Comparison of ENCODE assay signal across 8 mouse cellular contexts in genomic region chr1:119052631-119053177, GRCm38 (mm10). TPM values are rescaled to one million over a fixed set of nuclear protein-coding genes. Genes with fewer than 3 reads are reported as not detected.
DNase-seq lines count a peak whose midpoint lies in the region; ATAC-seq and TF ChIP-seq lines count a peak whose summit lies in the region.

No protein-coding gene starts in this region.

- 0 out of 2 replicates have a peak, but pooled peaks cover 12% of the 10 kb centered on the region for H3K27me3 ChIP-seq in hindbrain, postnatal 0 days (ENCODE audit: insufficient read depth, low read length)
- H3K27me3 ChIP-seq in midbrain, embryonic 15.5 days (replicated peaks) = peaks cover 36% of the 10 kb centered on the region

- WGBS in hindbrain, postnatal 0 days = under 1% methylated on average over 33 of the region's 33 CpGs
- WGBS in midbrain, embryonic 15.5 days = under 1% methylated on average over 33 of the region's 33 CpGs

- TF ChIP-seq CTCF in hindbrain, postnatal 0 days (IDR thresholded peaks at IDR 0.05; ENCODE audit: low read depth) = peak; percentile 15; the same call in 1 of the 2 replicates

- H3K9me3 ChIP-seq in hindbrain, postnatal 0 days (ENCODE audit: low read length) = no peaks in the 10 kb centered on the region
- H3K9me3 ChIP-seq in midbrain, embryonic 15.5 days = no peaks in the 10 kb centered on the region

- peak overlapping the region; percentile 57 for H3K9ac ChIP-seq in hindbrain, postnatal 0 days (replicated peaks; ENCODE audit: low read length)
- H3K9ac ChIP-seq in midbrain, embryonic 15.5 days = peak overlapping the region; percentile 36; the same call in 1 of the 2 replicates

- DNase-seq in cerebellum, postnatal 10 days = peak; percentile 44 to 53
- DNase-seq in cerebellum, adult 9-11 months = no peak
- DNase-seq in urinary bladder, postnatal 14 days (ENCODE audit: low spot score) = peak; percentile 24
- no peak for DNase-seq in urinary bladder, postnatal 10 days (ENCODE audit: low spot score)
- peak; percentile 31 for DNase-seq in hindbrain, postnatal 0 days (ENCODE audit: low spot score)
- no peak for DNase-seq in B cell, adult 2 months

- H3K4me2 ChIP-seq in hindbrain, postnatal 0 days (ENCODE audit: low read depth, low read length) = peak overlapping the region; percentile 91
- peak overlapping the region; percentile 98 for H3K4me2 ChIP-seq in midbrain, embryonic 15.5 days

- 0 out of 2 replicates have a peak, but pooled peaks have one; percentile 18 for ATAC-seq in hindbrain, postnatal 0 days
- ATAC-seq in midbrain, embryonic 15.5 days (replicated peaks) = no peak
- ATAC-seq in erythroid progenitor cell, adult 5-6 weeks (replicated peaks; ENCODE audit: low FRiP score, poor library complexity, severe bottlenecking) = no peak

- no peaks in the 10 kb centered on the region for H3K36me3 ChIP-seq in hindbrain, postnatal 0 days (ENCODE audit: insufficient read depth, low read length)
- no peaks in the 10 kb centered on the region for H3K36me3 ChIP-seq in midbrain, embryonic 15.5 days (replicated peaks)

- peak overlapping the region; percentile 71 for H3K27ac ChIP-seq in hindbrain, postnatal 0 days
- H3K27ac ChIP-seq in midbrain, embryonic 15.5 days = peak overlapping the region; percentile 77

- peaks cover 16% of the 10 kb centered on the region for H3K4me1 ChIP-seq in hindbrain, postnatal 0 days (ENCODE audit: insufficient read depth, low read length)
- H3K4me1 ChIP-seq in midbrain, embryonic 15.5 days = peaks cover 54% of the 10 kb centered on the region

- peak overlapping the region; percentile 39 for H3K4me3 ChIP-seq in hindbrain, postnatal 0 days (ENCODE audit: low read length)
- peak overlapping the region; percentile 44 for H3K4me3 ChIP-seq in midbrain, embryonic 15.5 days

RNA-seq across cellular contexts. Expression of gene Gli2, which starts 0.7 kb away (rescaled TPM):
- total RNA-seq in hindbrain, postnatal 0 days (2014; rRNA removed) = 12.0 and 13.9 TPM in 2 replicates
- 2.0 and 3.0 TPM in 2 replicates for polyA plus RNA-seq in hindbrain, postnatal 0 days (2015; fragmentation: Nextera tagmentation; extraction: Ambion mirVana)
- polyA plus RNA-seq in midbrain, embryonic 15.5 days (2015; fragmentation: Nextera tagmentation; extraction: Ambion mirVana) = 1.6 and 2.6 TPM in 2 replicates
- not detected in 2 replicates for total RNA-seq in erythroid progenitor cell, adult 5-6 weeks (2015; ENCODE audit: low replicate concordance)
- not detected in 2 replicates for total RNA-seq in erythroid progenitor cell, adult 5-6 weeks (2017; ENCODE audit: low replicate concordance)

Comparison
In these comparisons a context has a peak if more than half of its experiments do, and no peak if none do; other contexts are left out.
1. DNase-seq: peak in cerebellum, postnatal 10 days (2 of 2), urinary bladder, postnatal 14 days (single experiment) and hindbrain, postnatal 0 days (single experiment); none in cerebellum, adult 9-11 months (single experiment), urinary bladder, postnatal 10 days (single experiment) and B cell, adult 2 months (0 of 2).
2. RNA of gene Gli2, which starts 0.7 kb away (total RNA-seq): 12.0 to 13.9 TPM in hindbrain, postnatal 0 days; not detected in erythroid progenitor cell, adult 5-6 weeks; every median in the first group is over 10 times any median in the second.